Mouse (Mus musculus) hindbrain, embryonic 15.5 days (tissue): ENCODE results near the gene Cpb2. TPM values are rescaled to one million over a fixed set of nuclear protein-coding genes. Genes with fewer than 3 reads are reported as not detected.

Experiments
- ATAC-seq: fragments of 200-750 bp; cut with Nextera tagmentation; 2 replicates; pipeline ENCODE4 v1.8.0; 2017; ENCODE audit warnings: low read depth, moderate number of reproducible peaks, moderate TSS enrichment; ENCODE audit not compliant: low FRiP score
- H3K27ac ChIP-seq: fragments of 300-500 bp; sonication (generic); replicated peaks from 2 replicates; pipeline ENCODE4 v1.5.1; 2015; ENCODE audit warnings: mild to moderate bottlenecking, inconsistent platforms
- H3K27me3 ChIP-seq: fragments of 300-500 bp; sonication (generic); 2 replicates; pipeline ENCODE4 v1.6.1; 2015; ENCODE audit warnings: control low read depth, inconsistent platforms
- H3K36me3 ChIP-seq: fragments of 300-500 bp; sonication (generic); 2 replicates; pipeline ENCODE4 v1.6.1; 2015; ENCODE audit warnings: control low read depth, inconsistent platforms
- H3K4me1 ChIP-seq: fragments of 300-500 bp; sonication (generic); replicated peaks from 2 replicates; pipeline ENCODE4 v1.6.1; 2015; ENCODE audit warnings: control low read depth, inconsistent platforms
- H3K4me2 ChIP-seq: fragments of 300-500 bp; sonication (generic); 2 replicates; pipeline ENCODE4 v1.6.1; 2015; ENCODE audit warnings: moderate library complexity, mild to moderate bottlenecking, inconsistent platforms
- H3K4me3 ChIP-seq: fragments of 300-500 bp; sonication (generic); 2 replicates; pipeline ENCODE4 v1.5.1; 2015; ENCODE audit warnings: mild to moderate bottlenecking, inconsistent platforms
- H3K9ac ChIP-seq: fragments of 300-500 bp; sonication (generic); 2 replicates; pipeline ENCODE4 v1.6.1; 2015; ENCODE audit warnings: inconsistent platforms
- H3K9me3 ChIP-seq: fragments of 300-500 bp; sonication (generic); 2 replicates; pipeline ENCODE4 v1.6.1; 2016; ENCODE audit warnings: control low read depth, inconsistent platforms
- WGBS: fragments of 180-500 bp; shearing (Covaris S2); methylation state at CpG from one replicate; pipeline ENCODE4 v1.1.7; 2015; 5-methylcytosine and 5-hydroxymethylcytosine counted together
- polyA plus RNA-seq: library from polyadenylated mRNA; unstranded; fragments of >200 nt; fragmentation: Nextera tagmentation; extraction: Ambion mirVana; gene quantifications from 2 replicates; pipeline ENCODE4 v1.2.1, GENCODE M21; 2015

Gene Cpb2
- polyA plus RNA-seq, 1 experiment from 2014 or later = not detected

GRCm38 (mm10) chr14:75222386-75222785 lies 19.7 kb upstream of the Cpb2 start:
- ATAC-seq = no peak
- H3K27ac ChIP-seq = no peak overlapping the region
- no peak overlapping the region for H3K9ac ChIP-seq
- H3K27me3 ChIP-seq = no peaks in the 10 kb centered on the region
- no peaks in the 10 kb centered on the region for H3K9me3 ChIP-seq
- no peak overlapping the region for H3K4me2 ChIP-seq
- no peaks in the 10 kb centered on the region for H3K36me3 ChIP-seq
- H3K4me1 ChIP-seq = peaks cover 5% of the 10 kb centered on the region; the same call in 1 of the 2 replicates
- H3K4me3 ChIP-seq = no peak overlapping the region
- 84% methylated on average over 6 of the region's 6 CpGs for WGBS

- Histone ChIP-seq H3K36me3 (no peaks in the 10 kb centered on the region), H3K9me3 (no peaks in the 10 kb centered on the region), H3K27me3 (no peaks in the 10 kb centered on the region), H3K9ac (no peak overlapping the region), H3K4me2 (no peak overlapping the region), H3K27ac (no peak overlapping the region), H3K4me3 (no peak overlapping the region), H3K4me1 (no peaks in the 10 kb centered on the region)
- ATAC-seq = no peak
- 79% methylated on average over 6 of the region's 6 CpGs for WGBS
These were observed 14.5 kb upstream of the Cpb2 start for GRCm38 (mm10) chr14:75227453-75228084.

- Histone ChIP-seq H3K27me3 (0 out of 2 replicates have a peak, but pooled peaks cover 3% of the 10 kb centered on the region), H3K4me2 (no peak overlapping the region), H3K9me3 (no peaks in the 10 kb centered on the region), H3K9ac (no peak overlapping the region), H3K36me3 (no peaks in the 10 kb centered on the region), H3K27ac (no peak overlapping the region), H3K4me1 (no peaks in the 10 kb centered on the region), H3K4me3 (no peak overlapping the region)
- no peak for ATAC-seq
- 66% methylated on average over 2 of the region's 2 CpGs for WGBS
These were observed 12.3 kb upstream of the Cpb2 start for GRCm38 (mm10) chr14:75229834-75230233.

GRCm38 (mm10) chr14:75233070-75233469 lies 9.0 kb upstream of the Cpb2 start:
- Histone ChIP-seq H3K27ac (no peak overlapping the region), H3K9me3 (no peaks in the 10 kb centered on the region), H3K36me3 (no peaks in the 10 kb centered on the region), H3K4me2 (no peak overlapping the region), H3K9ac (no peak overlapping the region), H3K4me3 (no peak overlapping the region), H3K4me1 (peaks cover 15% of the 10 kb centered on the region), H3K27me3 (0 out of 2 replicates have a peak, but pooled peaks cover 3% of the 10 kb centered on the region)
- 87% methylated on average over 5 of the region's 5 CpGs for WGBS
- no peak for ATAC-seq

- ATAC-seq = peak; percentile 34; the same call in 1 of the 2 replicates
These were observed 6.5 kb upstream of the Cpb2 start for GRCm38 (mm10) chr14:75235552-75235951.

GRCm38 (mm10) chr14:75235955-75236635 lies 6.0 kb upstream of the Cpb2 start:
- Histone ChIP-seq H3K4me2 (peak overlapping the region; percentile 41), H3K9ac (no peak overlapping the region), H3K36me3 (no peaks in the 10 kb centered on the region), H3K27ac (peak overlapping the region; percentile 49), H3K4me1 (peaks cover 15% of the 10 kb centered on the region), H3K4me3 (no peak overlapping the region), H3K27me3 (0 out of 2 replicates have a peak, but pooled peaks cover 3% of the 10 kb centered on the region), H3K9me3 (no peaks in the 10 kb centered on the region)
- 19% methylated on average over 9 of the region's 9 CpGs for WGBS
- ATAC-seq = peak; percentile 83; the same call in 1 of the 2 replicates

More at GRCm38 (mm10) chr14:75235552-75235951, 6.5 kb upstream of the Cpb2 start:
- Histone ChIP-seq H3K4me2 (peak overlapping the region; percentile 41), H3K9me3 (no peaks in the 10 kb centered on the region), H3K9ac (no peak overlapping the region), H3K36me3 (no peaks in the 10 kb centered on the region), H3K27me3 (0 out of 2 replicates have a peak, but pooled peaks cover 3% of the 10 kb centered on the region), H3K4me3 (no peak overlapping the region), H3K27ac (peak overlapping the region; percentile 43), H3K4me1 (peaks cover 15% of the 10 kb centered on the region)
- WGBS = 62% methylated on average over 8 of the region's 8 CpGs

GRCm38 (mm10) chr14:75236636-75237003 lies 5.5 kb upstream of the Cpb2 start:
- no peaks in the 10 kb centered on the region for H3K9me3 ChIP-seq
- H3K9ac ChIP-seq = no peak overlapping the region
- H3K36me3 ChIP-seq = no peaks in the 10 kb centered on the region
- 66% methylated on average over 4 of the region's 4 CpGs for WGBS
- H3K27me3 ChIP-seq = 0 out of 2 replicates have a peak, but pooled peaks cover 3% of the 10 kb centered on the region
- ATAC-seq = no peak
- H3K4me3 ChIP-seq = no peak overlapping the region
- H3K27ac ChIP-seq = 0 out of 2 replicates have a peak overlapping the region, but pooled peaks have one; percentile 49
- peak overlapping the region; percentile 41; the same call in 1 of the 2 replicates for H3K4me2 ChIP-seq
- H3K4me1 ChIP-seq = peaks cover 15% of the 10 kb centered on the region

GRCm38 (mm10) chr14:75237096-75237495 lies 5.0 kb upstream of the Cpb2 start:
- H3K9ac ChIP-seq = no peak overlapping the region
- no peak overlapping the region for H3K27ac ChIP-seq
- H3K4me3 ChIP-seq = no peak overlapping the region
- no peak overlapping the region for H3K4me2 ChIP-seq
- no peak for ATAC-seq
- 78% methylated on average over 8 of the region's 8 CpGs for WGBS
- H3K4me1 ChIP-seq = peaks cover 15% of the 10 kb centered on the region
- no peaks in the 10 kb centered on the region for H3K36me3 ChIP-seq
- 0 out of 2 replicates have a peak, but pooled peaks cover 3% of the 10 kb centered on the region for H3K27me3 ChIP-seq
- H3K9me3 ChIP-seq = no peaks in the 10 kb centered on the region

- ATAC-seq = no peak
- Histone ChIP-seq H3K4me3 (no peak overlapping the region), H3K27me3 (0 out of 2 replicates have a peak, but pooled peaks cover 1% of the 10 kb centered on the region)
These were observed 3.9 kb upstream of the Cpb2 start for GRCm38 (mm10) chr14:75238054-75238692.

GRCm38 (mm10) chr14:75246024-75247000 lies 4.2 kb downstream of the Cpb2 start:
- no peaks in the 10 kb centered on the region for H3K27me3 ChIP-seq
- no peaks in the 10 kb centered on the region for H3K9me3 ChIP-seq
- no peak overlapping the region for H3K4me3 ChIP-seq
- H3K4me2 ChIP-seq = no peak overlapping the region
- ATAC-seq = no peak
- no peaks in the 10 kb centered on the region for H3K36me3 ChIP-seq
- no peak overlapping the region for H3K27ac ChIP-seq
- WGBS = 79% methylated on average over 11 of the region's 11 CpGs
- H3K4me1 ChIP-seq = no peaks in the 10 kb centered on the region
- no peak overlapping the region for H3K9ac ChIP-seq

More at GRCm38 (mm10) chr14:75238054-75238692, 3.9 kb upstream of the Cpb2 start:
- Histone ChIP-seq H3K9me3 (no peaks in the 10 kb centered on the region), H3K27ac (no peak overlapping the region), H3K9ac (no peak overlapping the region), H3K4me1 (peaks cover 15% of the 10 kb centered on the region), H3K4me2 (no peak overlapping the region), H3K36me3 (no peaks in the 10 kb centered on the region)
- 88% methylated on average over 6 of the region's 6 CpGs for WGBS

- 90% methylated on average over 3 of the region's 3 CpGs for WGBS
- no peaks in the 10 kb centered on the region for H3K4me1 ChIP-seq
- H3K4me2 ChIP-seq = no peak overlapping the region
- H3K4me3 ChIP-seq = no peak overlapping the region
- H3K36me3 ChIP-seq = no peaks in the 10 kb centered on the region
- no peak overlapping the region for H3K27ac ChIP-seq
- H3K27me3 ChIP-seq = no peaks in the 10 kb centered on the region
- no peak overlapping the region for H3K9ac ChIP-seq
- H3K9me3 ChIP-seq = no peaks in the 10 kb centered on the region
- no peak for ATAC-seq
These were observed 8.3 kb downstream of the Cpb2 start for GRCm38 (mm10) chr14:75250432-75250831.
